Mouse (Mus musculus) cerebellum, postnatal 36 days (tissue): ENCODE results near the gene Unc79.
A peak's percentile ranks its signal among the peaks of the same experiment; 100 is the strongest.

Experiments used
- DNase-seq, 2 experiments: peaks; one replicate each; pipeline ENCODE4 v3.0.0; 2021 to 2022; ENCODE audit warnings: mixed read lengths in 2 of 2

The Unc79 gene

GRCm38 (mm10) chr12:103129395-103130248 is 181.0 kb downstream of the Unc79 start:
- DNase-seq, result no peak

- DNase-seq, result no peak
Measured at GRCm38 (mm10) chr12:103131419-103131818, 182.8 kb downstream of the Unc79 start.

GRCm38 (mm10) chr12:103142550-103143010 is 193.9 kb downstream of the Unc79 start:
- peak; percentile 11 to 37 for DNase-seq

- DNase-seq, result peak; percentile 31 to 38
Measured at GRCm38 (mm10) chr12:103143798-103144565, 195.3 kb downstream of the Unc79 start.

GRCm38 (mm10) chr12:103150247-103150646 is 201.6 kb downstream of the Unc79 start:
- DNase-seq, result no peak

- no peak for DNase-seq
Measured at GRCm38 (mm10) chr12:103154927-103155326, 206.3 kb downstream of the Unc79 start.

GRCm38 (mm10) chr12:103155406-103155805 is 206.7 kb downstream of the Unc79 start:
- no peak for DNase-seq

- no peak for DNase-seq
Measured at GRCm38 (mm10) chr12:103157129-103157910, 208.7 kb downstream of the Unc79 start.

GRCm38 (mm10) chr12:103159016-103159415 is 210.4 kb downstream of the Unc79 start:
- DNase-seq, result no peak

- DNase-seq, result no peak
Measured at GRCm38 (mm10) chr12:103160721-103161120, 212.1 kb downstream of the Unc79 start.

GRCm38 (mm10) chr12:103163596-103163995 is 214.9 kb downstream of the Unc79 start:
- DNase-seq, result no peak

- DNase-seq, result no peak
Measured at GRCm38 (mm10) chr12:103164101-103165030, 215.7 kb downstream of the Unc79 start.

GRCm38 (mm10) chr12:103168892-103169291 is 220.2 kb downstream of the Unc79 start:
- DNase-seq, result no peak

- DNase-seq, result no peak
Measured at GRCm38 (mm10) chr12:103183057-103183456, 234.4 kb downstream of the Unc79 start.

- DNase-seq, result no peak
Measured at GRCm38 (mm10) chr12:103187020-103187419, 238.4 kb downstream of the Unc79 start.

GRCm38 (mm10) chr12:103188223-103188622 is 239.6 kb downstream of the Unc79 start:
- no peak for DNase-seq

- DNase-seq, result peak; percentile 47 to 52
Measured at GRCm38 (mm10) chr12:103189771-103190170, 241.1 kb downstream of the Unc79 start.

- DNase-seq, result no peak
Measured at GRCm38 (mm10) chr12:103192996-103193395, 244.3 kb downstream of the Unc79 start.

GRCm38 (mm10) chr12:103202592-103203544 is 254.2 kb downstream of the Unc79 start:
- peak; percentile 17 to 39 for DNase-seq

- peak; percentile 50 to 59 for DNase-seq
Measured at GRCm38 (mm10) chr12:103205561-103205960, 256.9 kb downstream of the Unc79 start.
